Mouse (Mus musculus) lung, embryonic 16.5 days (tissue): Measurements from ENCODE around the gene Evx2. TPM values are rescaled to one million over a fixed set of nuclear protein-coding genes. Genes with fewer than 3 reads are reported as not detected.

ENCODE experiments used
- ATAC-seq: fragments of 200-750 bp; cut with Nextera tagmentation; 2 replicates; pipeline ENCODE4 v1.8.0; 2017; ENCODE audit warnings: low read depth, mild to moderate bottlenecking, moderate library complexity
- H3K27ac ChIP-seq: fragments of 300-500 bp; sonication (generic); 2 replicates; pipeline ENCODE4 v1.5.1; 2014; ENCODE audit warnings: mild to moderate bottlenecking, control low read depth, low read length
- H3K27me3 ChIP-seq: fragments of 300-500 bp; sonication (generic); 2 replicates; pipeline ENCODE4 v1.6.1; 2014; ENCODE audit warnings: low read depth, low read length, mixed read lengths; ENCODE audit not compliant: control insufficient read depth, insufficient read depth
- H3K36me3 ChIP-seq: fragments of 300-500 bp; sonication (generic); 2 replicates; pipeline ENCODE4 v1.6.1; 2014; ENCODE audit warnings: low read length; ENCODE audit not compliant: control insufficient read depth, insufficient read depth
- H3K4me1 ChIP-seq: fragments of 300-500 bp; sonication (generic); replicated peaks from 2 replicates; pipeline ENCODE4 v1.6.1; 2014; ENCODE audit warnings: low read length, mixed read lengths; ENCODE audit not compliant: control insufficient read depth, insufficient read depth
- H3K4me2 ChIP-seq: fragments of 300-500 bp; sonication (generic); 2 replicates; pipeline ENCODE4 v1.6.1; 2014; ENCODE audit warnings: low read depth, low read length, control low read depth
- H3K4me3 ChIP-seq: fragments of 300-500 bp; sonication (generic); 2 replicates; pipeline ENCODE4 v1.5.1; 2014; ENCODE audit warnings: mild to moderate bottlenecking, low read length, control low read depth
- H3K9ac ChIP-seq: fragments of 300-500 bp; sonication (generic); 2 replicates; pipeline ENCODE4 v1.6.1; 2014; ENCODE audit warnings: low read length, control low read depth
- H3K9me3 ChIP-seq: fragments of 300-500 bp; sonication (generic); 2 replicates; pipeline ENCODE4 v1.6.1; 2016; ENCODE audit warnings: low read length; ENCODE audit not compliant: control insufficient read depth
- whole genome bisulfite sequencing: fragments of 180-500 bp; shearing (Covaris S2); extraction: QIAGEN DNeasy Blood & Tissue Kit; methylation state at CpG from one replicate; pipeline ENCODE4 v1.1.7; 2014; 5-methylcytosine and 5-hydroxymethylcytosine counted together
- polyA plus RNA-seq: library from polyadenylated mRNA; unstranded; fragments of >200 nt; fragmentation: Nextera tagmentation; extraction: Ambion mirVana; gene quantifications from 2 replicates; pipeline ENCODE4 v1.2.1, GENCODE M21; 2015

The Evx2 gene
- polyA plus RNA-seq, 1 experiment from 2014 or later, result not detected

DNA sequence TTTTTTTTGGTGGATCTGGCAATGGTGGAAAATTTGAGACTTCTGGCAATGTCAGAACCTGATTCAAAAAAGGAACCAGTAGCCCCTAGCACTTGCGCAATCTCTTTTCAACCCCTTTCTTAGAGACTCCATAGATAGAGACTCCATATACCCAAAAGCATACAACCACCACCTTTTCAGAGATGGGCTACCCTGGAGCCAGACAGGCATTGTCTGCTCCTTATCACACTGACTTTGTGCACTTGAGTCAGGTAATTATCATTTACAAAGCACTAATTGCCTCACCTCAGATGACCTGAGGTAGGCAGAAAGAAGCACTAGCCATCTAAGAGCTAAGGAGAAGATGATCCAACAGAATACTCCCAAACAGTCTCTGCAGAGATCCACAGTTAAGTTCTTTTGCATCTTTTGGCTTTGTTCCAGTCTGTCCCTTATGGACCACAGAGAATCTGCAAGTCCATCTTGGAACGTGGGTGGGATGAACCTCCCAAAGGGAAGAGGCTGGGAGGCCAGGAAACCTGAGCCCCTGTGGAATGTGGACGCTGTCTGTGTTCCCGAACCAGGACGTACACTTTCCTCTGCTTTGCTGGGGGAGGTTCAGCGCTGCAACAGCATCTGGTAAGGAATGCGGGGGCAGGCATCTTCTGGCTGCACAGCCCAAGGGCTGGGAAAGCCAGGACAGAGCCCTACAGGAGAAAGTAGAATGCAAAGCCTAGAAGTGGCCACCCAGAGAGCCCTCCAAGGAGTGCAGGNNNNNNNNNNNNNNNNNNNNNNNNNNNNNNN, 12.1 kb downstream of the Evx2 start:
- 14% methylated on average over 7 of the region's 7 CpGs for WGBS
- ATAC-seq, result no peak

DNA sequence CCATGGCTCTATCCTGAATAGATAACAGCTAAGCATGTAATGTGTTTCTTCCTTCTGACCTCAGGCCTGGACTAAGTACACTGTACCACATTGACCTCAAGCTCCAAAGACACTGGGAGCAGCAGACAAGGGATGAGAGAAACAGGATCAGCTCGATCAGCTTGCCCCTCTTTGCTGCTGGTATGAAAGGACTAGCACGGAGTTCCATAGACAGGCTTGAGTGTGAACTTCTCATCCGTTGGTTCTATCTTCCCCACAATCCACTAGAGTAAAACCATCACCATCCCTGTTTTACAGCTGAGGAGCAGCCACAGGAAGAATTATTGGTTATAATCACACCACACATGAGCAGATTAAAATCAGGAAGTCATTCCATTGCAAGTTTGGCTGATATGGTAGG, 13.7 kb downstream of the Evx2 start:
- ATAC-seq, result no peak
- peaks cover 68% of the 10 kb centered on the region for H3K27me3 ChIP-seq
- no peak overlapping the region for H3K27ac ChIP-seq
- H3K4me2 ChIP-seq, result no peak overlapping the region
- no peaks in the 10 kb centered on the region for H3K36me3 ChIP-seq
- H3K4me1 ChIP-seq, result no peaks in the 10 kb centered on the region
- WGBS, result 75% methylated on average over 3 of the region's 3 CpGs
- no peak overlapping the region for H3K4me3 ChIP-seq
- no peak overlapping the region for H3K9ac ChIP-seq
- no peaks in the 10 kb centered on the region for H3K9me3 ChIP-seq

More for the DNA sequence above, 12.1 kb downstream of the Evx2 start:
- no peak overlapping the region for H3K9ac ChIP-seq
- no peak overlapping the region for H3K4me3 ChIP-seq
- no peaks in the 10 kb centered on the region for H3K36me3 ChIP-seq
- H3K27me3 ChIP-seq, result peaks cover 84% of the 10 kb centered on the region
- H3K27ac ChIP-seq, result no peak overlapping the region
- no peaks in the 10 kb centered on the region for H3K4me1 ChIP-seq
- H3K4me2 ChIP-seq, result no peak overlapping the region
- no peaks in the 10 kb centered on the region for H3K9me3 ChIP-seq

DNA sequence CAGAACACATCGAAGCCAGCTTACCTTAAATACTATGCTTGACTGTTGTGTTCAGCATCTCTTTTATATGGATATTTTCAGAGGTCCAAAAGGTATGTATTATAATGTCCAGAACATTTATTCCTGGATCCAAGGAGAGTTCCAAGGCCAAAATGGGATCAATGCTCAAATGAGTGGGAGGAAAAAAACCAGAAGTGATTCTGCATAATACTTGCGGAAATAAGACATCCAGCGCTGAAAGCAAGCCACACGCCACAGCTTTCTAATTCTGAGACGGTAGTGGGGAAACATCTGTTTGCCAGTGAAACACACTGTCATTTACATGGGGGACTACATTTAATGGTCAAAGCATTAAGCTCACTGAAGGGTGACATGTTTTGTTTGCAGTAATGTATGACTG, 16.9 kb downstream of the Evx2 start:
- ATAC-seq, result no peak
- no peaks in the 10 kb centered on the region for H3K4me1 ChIP-seq
- 75% methylated on average over 5 of the region's 5 CpGs for WGBS
- no peaks in the 10 kb centered on the region for H3K9me3 ChIP-seq
- H3K9ac ChIP-seq, result no peak overlapping the region
- H3K4me2 ChIP-seq, result no peak overlapping the region
- H3K27me3 ChIP-seq, result peaks cover 36% of the 10 kb centered on the region
- H3K36me3 ChIP-seq, result no peaks in the 10 kb centered on the region
- H3K27ac ChIP-seq, result no peak overlapping the region
- no peak overlapping the region for H3K4me3 ChIP-seq

DNA sequence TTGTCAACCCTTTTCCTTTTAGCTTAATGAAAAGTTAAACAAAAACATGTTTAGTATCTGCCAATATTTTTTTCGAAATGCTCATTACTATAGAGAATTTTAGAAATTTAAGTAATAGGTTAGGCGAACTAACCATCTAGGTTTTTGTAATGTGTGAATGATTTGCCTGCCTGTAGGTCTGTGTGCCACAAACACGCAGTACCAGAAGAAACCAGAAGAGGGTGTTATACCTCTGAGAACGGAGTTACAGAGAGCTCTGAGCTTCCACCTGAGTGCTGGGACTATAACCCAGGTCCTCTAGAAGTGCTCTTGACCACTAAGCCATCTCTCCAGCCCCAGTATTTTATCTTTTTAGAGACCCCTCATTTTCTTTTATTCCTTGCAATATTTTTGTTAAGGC, 23.9 kb downstream of the Evx2 start:
- no peak overlapping the region for H3K9ac ChIP-seq

DNA sequence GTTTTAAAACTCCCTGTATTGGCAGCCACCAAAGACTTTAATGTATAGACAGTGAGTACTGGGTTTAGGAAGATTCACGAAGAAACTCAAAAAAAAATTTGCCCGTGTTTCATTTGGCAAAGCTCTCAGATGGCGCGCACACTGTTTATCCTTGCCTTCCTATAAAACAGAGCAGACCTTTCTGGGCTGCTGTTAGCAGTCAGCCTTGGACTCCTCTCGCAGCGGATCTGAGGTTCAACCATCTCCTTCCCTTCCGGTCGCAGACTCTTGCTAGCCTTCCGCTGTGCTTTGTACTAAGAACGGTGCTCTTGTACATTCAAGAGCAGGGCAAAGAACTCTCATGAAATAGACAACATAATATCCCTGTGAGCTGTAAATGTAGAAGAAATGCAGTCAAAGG, 39.0 kb downstream of the Evx2 start:
- Histone ChIP-seq H3K4me1 (no peaks in the 10 kb centered on the region), H3K9ac (no peak overlapping the region), H3K4me2 (no peak overlapping the region), H3K27ac (no peak overlapping the region), H3K36me3 (no peaks in the 10 kb centered on the region), H3K27me3 (no peaks in the 10 kb centered on the region), H3K9me3 (no peaks in the 10 kb centered on the region), H3K4me3 (no peak overlapping the region)
- 74% methylated on average over 10 of the region's 10 CpGs for WGBS
- ATAC-seq, result no peak

More for the DNA sequence above, 23.9 kb downstream of the Evx2 start:
- Histone ChIP-seq H3K27me3 (no peaks in the 10 kb centered on the region), H3K4me2 (no peak overlapping the region), H3K4me3 (no peak overlapping the region), H3K36me3 (no peaks in the 10 kb centered on the region), H3K27ac (no peak overlapping the region), H3K4me1 (no peaks in the 10 kb centered on the region), H3K9me3 (no peaks in the 10 kb centered on the region)
- ATAC-seq, result no peak
- 64% methylated on average over 4 of the region's 4 CpGs for WGBS

DNA sequence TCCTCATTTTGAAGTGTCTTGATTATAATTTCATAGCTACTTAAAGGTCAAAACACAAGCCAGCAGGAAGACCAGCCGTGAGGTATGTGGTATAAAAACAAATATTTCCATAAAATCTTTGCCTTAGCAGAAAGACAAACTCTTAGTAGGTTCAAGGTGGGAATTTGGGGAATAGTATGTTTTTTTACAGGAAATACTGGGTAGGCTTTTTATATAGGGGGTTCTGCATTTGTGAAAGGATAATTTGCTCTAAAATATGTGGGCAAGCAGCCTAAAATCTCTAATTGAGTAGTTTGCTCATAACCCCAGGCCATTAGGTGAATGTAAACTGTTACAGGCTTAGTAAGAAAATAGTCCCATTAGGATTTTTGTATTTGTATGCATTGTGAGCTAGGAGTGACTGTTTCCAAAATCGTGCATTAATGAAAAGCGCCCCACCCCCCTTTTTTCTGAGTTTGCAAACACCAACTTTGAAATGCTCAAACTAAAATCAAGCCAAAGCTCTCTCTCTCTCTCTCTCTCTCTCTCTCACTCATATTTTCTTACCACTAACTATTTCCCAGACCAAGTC, 39.6 kb downstream of the Evx2 start:
- H3K27me3 ChIP-seq, result no peaks in the 10 kb centered on the region
- no peaks in the 10 kb centered on the region for H3K4me1 ChIP-seq
- H3K36me3 ChIP-seq, result no peaks in the 10 kb centered on the region
- H3K4me2 ChIP-seq, result no peak overlapping the region
- no peak overlapping the region for H3K27ac ChIP-seq
- 64% methylated on average over 3 of the region's 3 CpGs for WGBS
- H3K9me3 ChIP-seq, result no peaks in the 10 kb centered on the region
- no peak overlapping the region for H3K4me3 ChIP-seq
- no peak for ATAC-seq
- no peak overlapping the region for H3K9ac ChIP-seq

DNA sequence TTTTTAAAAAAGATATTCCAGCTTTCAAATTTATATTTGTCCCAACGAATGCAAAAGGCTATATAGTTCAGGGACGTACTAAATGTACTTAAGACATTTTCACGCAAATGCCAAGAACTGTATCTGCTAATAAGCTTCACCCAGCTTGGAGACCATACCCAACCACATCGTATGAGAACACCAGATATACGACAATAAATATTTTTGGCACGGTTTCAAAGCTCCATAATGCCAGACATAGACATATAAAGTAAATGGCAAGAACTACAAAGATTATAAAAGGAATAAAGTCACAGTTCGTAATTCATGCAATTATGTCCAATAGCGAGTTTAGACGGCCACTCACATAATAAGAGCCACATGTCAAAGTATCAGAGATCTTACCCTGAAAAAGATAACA, 41.7 kb downstream of the Evx2 start:
- H3K36me3 ChIP-seq, result no peaks in the 10 kb centered on the region
- no peaks in the 10 kb centered on the region for H3K9me3 ChIP-seq
- no peak overlapping the region for H3K27ac ChIP-seq
- no peak overlapping the region for H3K4me2 ChIP-seq
- WGBS, result 48% methylated on average over 9 of the region's 9 CpGs
- no peak overlapping the region for H3K4me3 ChIP-seq
- no peak overlapping the region for H3K9ac ChIP-seq
- no peaks in the 10 kb centered on the region for H3K27me3 ChIP-seq
- ATAC-seq, result no peak
- no peaks in the 10 kb centered on the region for H3K4me1 ChIP-seq

DNA sequence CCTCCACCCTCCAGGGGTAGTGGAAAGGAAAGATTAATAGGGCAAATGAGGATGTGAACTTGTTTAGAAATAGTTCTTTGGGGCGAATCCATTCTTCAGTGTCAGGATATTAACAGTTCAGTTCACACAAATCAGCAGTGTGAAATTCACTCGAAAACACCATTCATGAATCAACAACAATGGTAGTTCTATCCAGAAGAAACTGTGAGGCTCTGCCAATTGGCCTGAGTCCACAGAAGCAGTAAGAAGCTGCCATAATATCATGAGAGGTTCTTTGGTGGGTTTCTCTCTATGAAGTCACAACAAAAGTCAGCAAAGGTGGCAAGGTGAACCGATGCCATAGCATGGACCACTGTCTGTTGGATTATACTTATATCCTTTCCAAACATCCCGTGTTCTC, 48.0 kb downstream of the Evx2 start:
- Histone ChIP-seq H3K9me3 (no peaks in the 10 kb centered on the region; the same call in 1 of the 2 replicates), H3K4me2 (no peak overlapping the region), H3K9ac (no peak overlapping the region), H3K4me3 (no peak overlapping the region), H3K36me3 (no peaks in the 10 kb centered on the region), H3K4me1 (no peaks in the 10 kb centered on the region), H3K27ac (no peak overlapping the region), H3K27me3 (no peaks in the 10 kb centered on the region)
- WGBS, result 78% methylated on average over 4 of the region's 4 CpGs
- ATAC-seq, result no peak

DNA sequence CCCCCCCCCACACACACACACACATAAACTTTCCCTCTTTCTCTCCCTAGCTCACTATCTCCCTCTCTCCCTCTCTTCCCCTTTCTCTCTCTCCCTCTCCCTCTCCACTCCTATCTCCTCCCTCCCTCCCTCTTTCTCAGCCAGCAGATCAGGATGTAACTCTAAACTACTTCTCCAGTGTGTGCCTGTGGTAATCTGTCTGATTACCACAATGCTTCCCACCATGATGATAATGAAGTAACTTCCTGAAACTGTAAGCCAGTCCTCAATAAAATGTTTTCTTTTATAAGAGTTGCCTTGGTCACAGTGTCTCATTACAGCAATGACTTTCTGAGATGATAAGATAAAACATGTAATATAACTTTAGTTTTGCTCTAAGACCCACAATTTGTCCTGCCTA, 50.0 kb downstream of the Evx2 start:
- ATAC-seq, result no peak
- no peaks in the 10 kb centered on the region for H3K4me1 ChIP-seq
- H3K27ac ChIP-seq, result no peak overlapping the region
- no peak overlapping the region for H3K4me3 ChIP-seq
- H3K36me3 ChIP-seq, result no peaks in the 10 kb centered on the region
- no peak overlapping the region for H3K4me2 ChIP-seq
- H3K27me3 ChIP-seq, result no peaks in the 10 kb centered on the region
- H3K9ac ChIP-seq, result no peak overlapping the region
- no peaks in the 10 kb centered on the region; the same call in 1 of the 2 replicates for H3K9me3 ChIP-seq
